Mouse (Mus musculus): ENCODE measurements at regions not wholly inside any gene's neighbourhood (a gene's known extent, or its start where the extent isn't known, plus 50 kb on each side); places are given as distances from the start of the nearest gene placed in this dataset.
"Not testable (repeated sequence)": the region's sequence is repeated elsewhere in the genome, so short reads cannot be mapped to it uniquely, and the experiment has no call there.

DNA sequence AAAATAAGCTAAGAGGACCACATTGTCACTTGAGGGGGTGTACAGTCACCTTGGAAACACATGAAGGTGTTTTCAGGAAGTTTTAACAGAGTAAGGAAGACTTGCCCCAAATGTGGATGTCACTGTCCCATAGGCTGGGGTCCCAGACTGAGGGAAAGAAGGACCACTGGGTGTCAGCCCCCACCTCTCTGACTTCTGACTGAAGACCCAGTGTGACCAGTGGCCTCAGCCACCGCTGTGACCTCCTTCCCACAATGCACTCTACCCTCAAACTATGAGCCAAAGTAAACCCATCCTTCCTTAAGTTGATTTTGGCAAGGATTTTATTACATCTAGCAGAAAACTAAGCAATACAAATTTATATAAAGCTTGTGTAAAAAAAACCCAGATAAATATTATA lies 94.8 kb upstream of the Mdm1 start:
- no peak for DNase-seq (ENCODE audit: low spot score in 2 of 2)

DNA sequence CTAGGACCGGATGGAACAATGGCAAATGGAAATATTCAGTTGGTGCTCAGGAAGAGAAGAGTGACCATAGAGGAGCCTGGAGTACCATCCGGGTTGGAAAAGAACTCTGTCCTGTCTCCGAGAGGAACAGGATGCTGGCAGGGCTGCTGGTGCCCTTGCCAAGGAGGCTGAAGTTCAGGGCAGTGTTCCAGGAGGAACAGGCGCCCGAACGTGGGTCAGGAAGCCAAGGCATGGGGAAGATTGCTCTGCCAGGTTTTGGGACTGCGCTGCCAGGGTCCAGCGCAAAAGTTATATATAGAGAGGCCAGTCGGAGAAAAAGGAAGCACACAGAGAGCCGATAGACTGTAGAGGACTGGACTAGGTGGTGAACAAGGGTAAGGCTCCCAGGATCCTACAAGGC lies 92.3 kb upstream of the Mdm1 start:
- DNase-seq (ENCODE audit: low spot score in 2 of 2) = peak in 1 of 2 experiments; percentile 18

DNA sequence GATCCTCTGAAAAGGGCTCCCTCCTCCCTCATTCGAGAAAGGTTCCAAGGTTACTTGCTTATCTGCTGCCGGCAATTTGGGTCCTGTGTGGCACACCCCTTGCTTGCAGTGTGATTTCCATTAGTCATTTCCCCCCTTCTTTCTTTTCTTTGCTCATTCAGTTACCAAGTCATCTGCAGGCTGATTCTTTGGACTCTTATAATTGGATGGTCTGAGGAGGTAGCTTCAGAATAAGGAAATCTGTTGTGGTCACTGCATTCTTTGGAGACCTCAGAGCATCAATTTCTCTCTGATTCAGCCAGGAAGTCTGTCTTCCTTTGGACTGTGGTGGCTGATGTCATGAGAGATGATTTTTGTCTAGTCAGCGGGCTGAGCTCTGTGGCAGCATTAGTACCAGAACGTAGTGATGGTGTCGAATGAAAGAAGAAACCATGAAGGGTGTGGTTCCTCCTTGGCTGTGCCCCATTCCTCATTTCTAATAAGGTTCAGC lies 91.4 kb upstream of the Mdm1 start:
- DNase-seq (ENCODE audit: low spot score in 2 of 2) = no peak

DNA sequence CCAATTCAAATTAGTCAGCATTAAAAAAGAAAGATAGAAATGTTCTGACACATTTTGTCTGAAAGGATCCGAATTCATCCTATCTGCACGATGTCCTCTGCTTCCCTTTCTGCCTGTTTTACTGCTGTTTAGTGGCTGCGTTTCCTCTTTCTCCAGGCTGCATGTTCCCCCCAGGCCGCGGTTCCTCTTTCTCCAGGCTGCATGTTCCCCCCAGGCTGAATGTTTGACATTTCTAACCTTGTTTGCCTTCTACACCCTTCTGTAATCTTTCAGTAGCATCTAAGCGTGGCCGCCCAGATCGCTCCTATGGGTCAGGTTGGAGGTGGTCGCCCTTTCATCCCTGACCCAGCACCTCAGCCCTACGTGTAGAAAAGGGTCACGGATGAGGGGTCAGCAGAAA lies 89.6 kb upstream of the Mdm1 start:
- DNase-seq (ENCODE audit: low spot score in 2 of 2) = no peak

DNA sequence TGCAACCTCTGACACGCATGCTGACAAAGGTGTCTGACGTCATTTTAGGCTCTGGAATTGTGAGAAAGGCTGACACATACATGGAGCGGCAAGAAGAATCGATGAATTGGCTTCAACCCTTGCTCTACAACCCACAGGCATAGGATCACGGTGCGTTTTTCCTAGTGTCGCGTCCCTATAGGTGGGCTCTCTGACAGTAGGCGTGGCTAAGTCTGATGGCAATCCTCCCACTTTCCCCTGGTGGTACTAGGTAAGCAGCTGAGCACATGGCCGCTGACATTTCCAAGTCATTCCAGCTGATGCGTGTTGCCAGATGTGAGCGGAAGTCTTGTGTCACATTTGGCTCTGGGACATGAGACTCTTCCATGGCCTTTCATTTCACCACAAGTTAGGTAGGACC lies 89.1 kb upstream of the Mdm1 start:
- DNase-seq (ENCODE audit: low spot score in 2 of 2) = no peak

DNA sequence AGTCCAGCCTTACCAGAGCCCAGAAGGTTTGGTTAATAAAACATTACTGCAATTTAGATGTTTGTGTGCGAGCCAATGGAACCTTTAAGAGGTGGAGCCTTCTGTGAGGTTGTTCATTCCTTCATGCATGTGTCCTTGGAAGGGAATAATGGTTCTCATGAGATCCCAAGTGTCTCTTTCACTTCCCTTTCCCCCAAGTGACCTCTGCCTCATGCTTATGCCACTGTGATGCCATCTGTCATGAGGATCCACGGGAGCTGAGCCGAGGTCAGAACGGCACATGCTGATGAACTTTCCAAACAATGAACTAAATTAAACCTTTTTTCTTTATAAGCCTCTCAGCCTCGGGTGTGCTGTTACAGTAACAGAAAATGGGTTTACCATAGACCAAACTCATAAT lies 88.6 kb upstream of the Mdm1 start:
- DNase-seq (ENCODE audit: low spot score in 2 of 2) = no peak

DNA sequence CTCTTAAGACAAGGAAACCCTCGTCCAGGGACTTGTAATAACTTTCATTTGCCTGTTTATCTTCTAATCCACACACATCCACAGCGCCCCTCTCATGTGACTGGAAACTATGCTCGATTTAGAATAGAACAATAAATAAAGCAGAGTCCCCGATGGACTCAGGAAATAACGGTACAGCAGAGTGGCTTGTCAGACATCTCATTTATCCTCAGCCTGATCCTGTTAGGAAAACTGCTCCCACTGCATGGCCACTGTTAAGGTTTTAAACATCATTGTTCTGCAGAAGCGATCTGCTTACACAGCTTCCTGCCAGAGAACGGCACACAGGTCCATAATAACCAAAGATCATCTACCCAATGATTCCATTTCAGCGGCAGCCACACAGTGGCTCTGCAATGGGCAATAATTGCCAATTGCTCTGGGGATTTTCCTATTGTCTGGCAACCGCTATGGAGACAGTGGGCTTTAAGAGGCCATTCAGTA lies 84.8 kb upstream of the Mdm1 start:
- DNase-seq (ENCODE audit: low spot score in 2 of 2) = no peak

DNA sequence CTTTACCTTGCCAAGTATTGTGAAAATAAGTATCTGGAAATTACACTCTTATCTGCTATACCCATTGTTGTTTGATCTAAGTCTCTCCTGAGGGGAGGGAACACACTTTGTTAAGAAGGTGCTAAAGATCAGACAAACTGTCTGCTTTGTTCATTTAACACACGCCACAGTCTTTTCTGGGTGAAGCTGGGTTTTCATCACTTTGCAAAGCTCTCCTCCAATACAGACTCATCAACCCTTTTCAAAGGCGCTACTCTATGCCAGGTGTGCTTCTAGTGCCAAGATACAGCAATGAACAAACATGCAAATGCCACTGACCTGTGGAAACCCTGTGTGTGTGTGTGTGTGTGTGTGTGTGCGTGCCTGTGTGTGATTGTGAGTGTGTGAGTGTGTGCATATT lies 84.1 kb upstream of the Mdm1 start:
- no peak for DNase-seq (ENCODE audit: low spot score in 2 of 2)

DNA sequence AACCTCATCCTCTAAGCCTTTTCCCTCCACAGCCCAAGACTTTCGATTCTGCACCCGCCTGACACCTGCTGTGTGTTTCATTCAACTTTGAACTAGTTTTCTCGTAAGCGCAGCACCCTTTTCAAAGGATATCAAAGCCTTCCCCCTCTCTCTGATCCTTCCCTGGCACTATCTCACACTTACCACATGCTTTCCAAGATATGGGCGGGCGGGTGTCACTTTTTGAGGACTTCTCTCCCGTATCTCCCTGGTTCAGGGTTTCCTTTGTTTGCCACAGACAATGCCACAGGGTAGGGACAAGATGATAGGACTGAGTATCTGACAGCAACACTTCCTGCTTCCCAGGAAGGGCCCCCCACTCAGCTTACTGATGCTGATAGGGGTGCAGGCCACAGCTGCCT lies 76.8 kb upstream of the Mdm1 start:
- DNase-seq (ENCODE audit: low spot score in 2 of 2) = no peak

DNA sequence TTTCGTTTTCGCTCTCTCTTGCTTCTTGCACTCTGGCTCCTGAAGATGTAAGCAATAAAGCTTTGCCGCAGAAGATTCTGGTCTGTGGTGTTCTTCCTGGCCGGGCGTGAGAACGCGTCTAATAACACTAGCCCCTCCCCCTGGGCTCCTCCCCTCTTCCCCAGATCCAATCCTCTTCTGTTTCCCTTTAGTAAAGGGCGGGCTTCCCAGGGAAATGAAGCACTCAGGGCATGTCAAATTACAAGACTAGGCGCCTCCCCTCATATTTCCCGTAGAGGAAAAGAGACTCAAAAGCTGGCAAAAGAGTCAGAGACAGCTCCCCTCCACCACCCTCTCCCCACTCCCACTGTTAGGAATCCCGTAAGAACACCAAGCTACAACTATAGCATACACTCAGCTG lies 65.3 kb upstream of the Mdm1 start:
- DNase-seq (ENCODE audit: low spot score in 2 of 2) = not testable (repeated sequence)

DNA sequence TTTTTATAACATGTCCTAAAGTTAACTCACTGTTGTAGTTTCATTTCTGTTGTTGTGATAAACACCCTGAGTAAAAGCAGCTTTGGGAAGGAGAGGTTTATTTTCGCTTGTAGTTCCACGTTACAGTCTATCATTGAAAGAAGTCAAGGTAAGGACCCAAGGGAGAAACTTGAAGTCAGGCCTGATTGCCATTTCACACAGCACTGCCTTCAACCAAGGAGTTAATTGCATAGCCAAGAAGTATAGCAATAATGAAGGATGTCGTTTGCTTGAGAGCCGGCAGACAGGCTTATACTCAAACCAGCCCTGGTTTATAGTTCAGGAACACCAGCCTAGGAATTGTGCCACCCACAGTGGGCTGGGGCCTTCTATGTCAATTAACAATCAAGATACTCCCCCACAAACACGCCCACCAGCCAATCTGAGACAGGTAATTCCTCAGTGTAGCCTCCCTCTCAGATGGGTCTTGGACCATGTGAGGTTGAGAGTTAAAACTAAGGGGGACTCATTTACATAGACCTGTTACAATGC lies 59.9 kb upstream of the Mdm1 start:
- DNase-seq (ENCODE audit: low spot score in 2 of 2) = no peak

DNA sequence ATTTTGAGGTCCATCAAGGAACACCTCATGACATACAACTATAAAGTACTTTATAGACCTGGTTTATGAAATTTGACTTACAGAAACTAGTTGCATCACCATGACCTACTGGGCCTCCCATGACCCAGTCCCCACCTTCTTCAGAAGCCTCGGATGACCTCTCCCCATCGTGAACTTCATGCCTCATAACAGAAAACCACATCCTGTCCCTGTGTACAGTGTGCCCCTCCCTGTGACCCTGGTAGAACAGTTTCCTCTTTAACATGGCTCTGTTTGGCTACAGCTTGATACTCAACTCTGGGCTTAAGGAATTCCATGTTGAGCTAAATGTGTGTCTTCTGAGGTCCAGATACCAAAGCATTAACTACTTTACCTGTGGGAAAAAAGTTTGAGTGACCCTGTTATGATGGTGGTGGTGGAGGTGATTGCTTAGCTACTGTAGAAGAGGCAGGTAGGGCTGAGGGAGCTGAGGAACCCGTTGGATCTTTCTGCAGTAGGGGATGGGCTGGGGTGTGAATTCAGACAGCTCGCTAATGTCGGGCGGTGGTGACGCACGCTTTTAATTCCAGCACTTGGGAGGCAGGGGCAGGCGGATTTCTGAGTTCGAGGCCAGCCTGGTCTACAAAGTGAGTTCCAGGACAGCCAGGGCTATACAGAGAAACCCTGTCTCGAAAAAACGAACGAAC lies 58.4 kb upstream of the Mdm1 start:
- no peak for DNase-seq (ENCODE audit: low spot score in 2 of 2)

DNA sequence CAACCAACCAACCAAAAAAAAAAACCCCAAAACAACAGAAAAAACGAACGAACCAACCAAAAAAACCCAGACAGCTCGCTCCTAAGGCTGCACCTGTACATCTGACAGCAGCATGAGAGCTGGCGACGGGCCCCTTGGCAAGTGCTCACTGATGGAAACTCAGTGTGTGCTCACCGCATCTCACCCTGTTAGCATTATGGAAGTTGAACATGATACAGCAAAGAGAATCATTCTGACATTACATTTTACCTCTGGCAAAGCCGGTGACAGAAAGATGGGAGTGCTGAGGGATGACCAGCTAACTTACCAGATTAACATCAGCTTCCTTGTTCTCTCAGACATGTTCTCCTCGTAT lies 57.9 kb upstream of the Mdm1 start:
- DNase-seq (ENCODE audit: low spot score in 2 of 2) = no peak

DNA sequence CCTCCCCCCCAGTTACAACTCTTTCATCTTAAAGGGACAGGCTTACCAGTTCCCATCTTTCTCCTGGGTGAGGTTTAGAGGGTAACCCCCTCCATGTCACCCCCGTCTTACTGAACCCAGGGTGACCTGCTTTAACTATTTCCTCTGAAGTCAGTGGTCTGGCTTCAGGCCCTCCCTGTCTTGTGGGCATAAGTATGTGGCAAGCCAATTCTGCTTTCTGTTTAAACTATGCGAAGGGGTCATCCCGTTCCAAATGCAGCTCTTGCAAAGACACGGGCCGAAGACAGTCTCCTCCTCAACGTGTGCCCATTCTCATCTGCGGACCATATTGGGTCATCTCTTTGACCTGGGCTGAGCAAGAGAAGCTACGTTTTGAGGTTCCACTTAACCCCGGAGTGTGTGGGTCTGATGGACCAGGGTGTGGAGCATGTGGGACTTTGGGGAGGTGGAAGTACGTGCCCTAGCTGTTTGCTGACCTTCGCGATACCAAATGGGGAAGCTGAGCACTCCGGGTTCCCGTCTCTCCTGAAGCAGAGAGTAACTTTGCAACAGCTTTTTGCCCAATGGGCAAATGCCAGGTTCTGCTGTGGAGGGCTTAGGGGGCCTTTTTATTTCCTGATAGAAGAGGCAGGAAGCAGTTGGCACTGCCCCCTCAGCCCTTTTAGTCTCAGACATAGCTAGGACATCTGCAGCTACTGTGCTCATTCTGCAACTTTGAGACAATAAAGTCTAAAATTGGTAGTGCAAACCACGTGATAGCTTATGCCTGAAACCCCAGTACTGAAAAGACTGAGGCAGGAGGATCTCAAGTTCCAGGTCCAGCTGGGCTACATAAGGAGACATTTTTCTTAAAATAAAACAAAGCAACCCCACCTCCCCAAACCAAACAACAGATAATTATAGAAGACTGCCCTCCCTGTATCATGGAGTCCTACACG lies 56.3 kb upstream of the Mdm1 start:
- no peak for DNase-seq (ENCODE audit: low spot score in 2 of 2)

DNA sequence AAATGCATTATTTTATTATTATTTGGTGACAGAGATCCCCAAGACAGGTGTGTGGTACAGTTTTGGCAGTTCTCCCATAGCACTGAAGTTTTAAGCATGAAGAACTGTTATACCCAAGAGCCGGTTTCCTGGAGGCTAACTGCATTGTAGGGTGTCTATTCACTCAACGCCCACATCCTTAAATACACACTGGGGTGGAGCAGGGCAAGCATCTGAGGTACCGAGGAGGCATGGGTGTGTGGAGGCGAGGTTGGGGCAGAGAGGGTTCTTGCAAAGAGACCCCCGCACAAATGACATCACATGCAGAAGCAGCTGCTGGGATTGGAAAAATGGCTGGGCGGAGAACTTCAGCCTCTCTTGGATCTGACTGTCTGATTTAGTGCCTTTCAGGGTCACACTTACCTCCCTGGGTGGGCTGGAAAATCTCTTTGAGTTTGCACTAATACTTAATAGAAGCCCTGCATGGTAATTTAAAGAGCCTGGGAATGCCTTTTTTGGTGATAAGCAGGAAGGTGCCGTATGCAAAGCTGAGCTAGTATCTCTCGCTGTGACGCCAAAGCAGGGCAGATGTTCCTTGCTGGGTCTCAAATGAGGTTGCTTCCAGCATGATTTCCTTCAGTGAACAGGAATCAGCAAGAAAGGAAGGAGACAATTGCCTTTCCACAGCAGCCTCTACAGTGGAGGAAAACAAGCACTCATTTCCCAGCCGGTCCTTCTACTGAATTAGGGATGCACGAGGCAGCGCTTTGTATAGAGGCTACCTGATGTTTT lies 53.9 kb upstream of the Mdm1 start:
- DNase-seq (ENCODE audit: low spot score in 2 of 2) = no peak

DNA sequence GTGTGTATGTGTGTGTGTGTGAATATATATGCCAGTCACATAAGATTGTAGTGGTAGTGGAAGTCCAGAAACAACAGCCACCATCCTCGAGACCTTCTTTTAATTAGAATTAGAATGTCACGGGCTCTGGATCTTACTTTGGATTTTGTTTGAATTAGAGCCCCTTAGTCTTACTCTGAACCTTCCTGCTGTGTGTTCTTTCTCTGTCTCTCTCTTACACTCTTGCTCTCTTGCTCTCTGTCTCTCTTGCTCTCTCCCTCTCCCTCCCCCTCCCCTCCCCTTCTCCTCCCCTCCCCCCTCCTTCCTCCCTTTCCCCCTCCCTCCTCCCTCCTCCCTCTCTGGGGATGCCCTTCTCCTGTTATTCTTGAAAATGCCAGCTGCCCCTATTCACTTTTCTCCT lies 53.1 kb upstream of the Mdm1 start:
- no peak for DNase-seq (ENCODE audit: low spot score in 2 of 2)

DNA sequence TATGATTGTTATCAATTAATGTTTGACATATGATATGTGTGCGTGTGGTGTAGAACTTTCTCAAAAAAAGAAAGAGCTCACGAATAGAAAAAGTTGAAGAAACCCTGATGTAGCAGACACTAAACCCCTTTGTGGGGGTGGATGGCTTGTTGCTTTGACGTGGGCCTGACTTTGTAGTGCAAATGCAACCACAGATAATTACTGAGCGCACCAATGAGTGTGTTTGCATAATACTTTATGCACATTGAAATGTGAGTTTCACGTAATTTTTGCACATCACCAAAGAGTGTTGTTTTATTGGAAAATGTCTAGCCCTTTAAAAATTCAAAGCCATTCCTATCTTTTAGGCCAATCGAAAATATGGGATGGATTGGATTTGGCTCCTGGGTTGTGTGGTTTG lies 51.7 kb upstream of the Mdm1 start:
- no peak for DNase-seq (ENCODE audit: low spot score in 2 of 2)

DNA sequence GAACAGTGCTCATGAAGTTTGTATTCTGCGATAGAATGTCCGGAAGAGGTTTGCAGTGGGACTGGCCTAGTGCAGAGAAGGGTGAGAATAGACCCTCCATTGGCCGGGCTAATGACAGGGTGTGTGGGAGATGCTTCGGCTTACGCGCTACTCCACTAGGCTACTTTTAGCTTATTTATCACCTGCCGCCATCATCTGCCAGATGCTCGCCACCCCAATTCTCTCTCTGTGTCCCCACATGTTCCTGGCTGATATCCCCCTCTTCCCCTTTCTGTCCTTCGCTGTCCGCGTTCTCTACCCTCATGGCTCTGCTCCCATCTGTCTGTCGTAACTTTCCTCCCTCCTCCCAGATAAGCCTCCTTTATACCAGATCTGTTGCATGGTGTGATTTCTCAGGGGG lies 50.1 kb upstream of the Mdm1 start:
- DNase-seq (ENCODE audit: low spot score in 2 of 2) = no peak

Measured in layer of hippocampus, adult 8-10 months (tissue).